Mouse (Mus musculus) left cerebral cortex, postnatal 25 days (tissue): ENCODE results near the gene Mtus2. TPM values are rescaled to one million over a fixed set of nuclear protein-coding genes. Genes with fewer than 3 reads are reported as not detected.
"Not testable (repeated sequence)": the region's sequence is repeated elsewhere in the genome, so short reads cannot be mapped to it uniquely, and the experiment has no call there.

Experiments
- DNase-seq, 2 experiments: peaks; one replicate each; pipeline ENCODE4 v3.0.0; 2022; ENCODE audit warnings: low spot score in 2 of 2, mixed read lengths in 1 of 2
- intact Hi-C: fragments of 180-260 bp; cut with DNase I; formaldehyde crosslinking; loops from one replicate; pipeline ENCODE4 v1.15.1; 2025
- total RNA-seq, 2 experiments: library from RNA; stranded (reverse); gene quantifications; 2 replicates each; pipeline ENCODE4 v1.2.3; 2021

Gene Mtus2
- total RNA-seq, 2 experiments from 2014 or later = 35.0 to 39.0 TPM

- no peak for DNase-seq
- intact Hi-C loops = no loop called here
Measured at GRCm38 (mm10) chr5:148292862-148293261, 335.7 kb downstream of the Mtus2 start.

- peak in 1 of 2 experiments; percentile 30 for DNase-seq
- intact Hi-C loops = no loop called here
Measured at GRCm38 (mm10) chr5:148293346-148293745, 336.2 kb downstream of the Mtus2 start.

GRCm38 (mm10) chr5:148302968-148303367, 345.8 kb downstream of the Mtus2 start:
- no peak for DNase-seq
- intact Hi-C loops = no loop called here

- intact Hi-C loops = no loop called here
- no peak for DNase-seq
Measured at GRCm38 (mm10) chr5:148304112-148304511, 347.0 kb downstream of the Mtus2 start.

- intact Hi-C loops = no loop called here
- peak in 1 of 2 experiments; percentile 18 for DNase-seq
Measured at GRCm38 (mm10) chr5:148310790-148311189, 353.7 kb downstream of the Mtus2 start.

GRCm38 (mm10) chr5:148312443-148312842, 355.3 kb downstream of the Mtus2 start:
- no peak for DNase-seq
- intact Hi-C loops = no loop called here

- intact Hi-C loops = no loop called here
- DNase-seq = no peak
Measured at GRCm38 (mm10) chr5:148314931-148315330, 357.8 kb downstream of the Mtus2 start.

GRCm38 (mm10) chr5:148325317-148325885, 368.3 kb downstream of the Mtus2 start:
- DNase-seq = peak; percentile 39 to 66
- intact Hi-C loops = loop anchor here (2.0 kb wide), 1 partner anchor 467 kb away; no protein-coding TSS in a partner anchor

- intact Hi-C loops, DNase-seq: not testable (repeated sequence)
Measured at GRCm38 (mm10) chr5:148326295-148326694, 369.2 kb downstream of the Mtus2 start.

- intact Hi-C loops = no loop called here
- DNase-seq = no peak
Measured at GRCm38 (mm10) chr5:148328982-148329381, 371.9 kb downstream of the Mtus2 start.

- DNase-seq = no peak
- intact Hi-C loops = loop anchor here (10.0 kb wide), 1 partner anchor 213 kb away; no protein-coding TSS in a partner anchor
Measured at GRCm38 (mm10) chr5:148331229-148331776, 374.2 kb downstream of the Mtus2 start.

- intact Hi-C loops = loop anchor here (1.0 to 10.0 kb wide), 3 partner anchors 119 to 459 kb away; no protein-coding TSS in a partner anchor
- DNase-seq = no peak
Measured at GRCm38 (mm10) chr5:148331926-148332621, 375.0 kb downstream of the Mtus2 start.

GRCm38 (mm10) chr5:148332622-148332974, 375.5 kb downstream of the Mtus2 start:
- intact Hi-C loops = loop anchor here (1.0 to 10.0 kb wide), 3 partner anchors 119 to 458 kb away; no protein-coding TSS in a partner anchor
- peak; percentile 58 to 70 for DNase-seq

GRCm38 (mm10) chr5:148339126-148339525, 382.0 kb downstream of the Mtus2 start:
- intact Hi-C loops = loop anchor here (10.0 kb wide), 1 partner anchor 206 kb away; no protein-coding TSS in a partner anchor
- DNase-seq = no peak

GRCm38 (mm10) chr5:148342061-148342741, 385.1 kb downstream of the Mtus2 start:
- intact Hi-C loops = no loop called here
- peak; percentile 37 to 72 for DNase-seq

- intact Hi-C loops = no loop called here
- DNase-seq = no peak
Measured at GRCm38 (mm10) chr5:148344374-148344773, 387.3 kb downstream of the Mtus2 start.

GRCm38 (mm10) chr5:148346543-148346942, 389.4 kb downstream of the Mtus2 start:
- intact Hi-C loops = no loop called here
- no peak for DNase-seq

GRCm38 (mm10) chr5:148348153-148348552, 391.0 kb downstream of the Mtus2 start:
- DNase-seq = no peak
- intact Hi-C loops = no loop called here

- DNase-seq = peak in 1 of 2 experiments; percentile 38
- intact Hi-C loops = loop anchor here (5.0 kb wide), 1 partner anchor 38 kb away; no protein-coding TSS in a partner anchor
Measured at GRCm38 (mm10) chr5:148349327-148350011, 392.3 kb downstream of the Mtus2 start.
